Mouse (Mus musculus) heart, adult 2 months (tissue): ENCODE measurements around the gene Kalrn.

Experiments
- CTCF ChIP-seq: fragments of 200-600 bp; IDR thresholded peaks from 2 replicates; pipeline ENCODE4 v1.8.1; 2022; ENCODE audit warnings: antibody characterized with exemption, mild to moderate bottlenecking, moderate library complexity
- EP300 ChIP-seq: fragments of 200-500 bp; IDR thresholded peaks from 2 replicates; pipeline ENCODE4 v1.6.1; 2011; ENCODE audit warnings: low read depth, low read length, control low read depth; ENCODE audit not compliant: insufficient read depth
- POLR2A ChIP-seq: fragments of 200-500 bp; IDR thresholded peaks from 2 replicates; pipeline ENCODE4 v1.6.1; 2011; ENCODE audit warnings: mild to moderate bottlenecking, low read depth, low read length, control low read depth; ENCODE audit not compliant: insufficient read depth

GRCm38 (mm10) chr16:34095548-34096141, 477.7 kb downstream of the Kalrn start:
- TF ChIP-seq POLR2A (peak; percentile 70), CTCF (no peak), EP300 (no peak)
